Mouse (Mus musculus): Measurements from ENCODE around the gene Crisp2.

The Crisp2 gene

DNA sequence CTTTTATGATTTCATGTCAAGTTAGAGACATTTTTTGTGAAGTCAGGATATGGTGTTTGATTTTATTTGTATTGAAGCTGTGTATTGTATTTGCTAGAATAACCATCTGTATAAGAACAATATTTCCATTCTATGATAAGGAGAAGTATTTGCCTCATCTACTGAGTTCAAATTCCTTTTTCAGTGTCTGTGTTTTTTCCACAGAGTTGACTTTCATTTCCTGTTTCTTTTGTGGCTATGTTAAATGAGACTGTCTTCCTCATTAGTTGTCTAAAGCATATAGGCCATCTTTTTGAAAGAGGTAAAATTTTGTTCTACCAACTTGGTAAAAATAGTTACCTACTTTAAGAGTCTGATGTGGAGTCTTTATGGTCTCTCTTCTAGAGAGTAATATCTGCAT is 90.5 kb downstream of the Crisp2 start:
- no peak for DNase-seq (ENCODE audit: low spot score)

Measured in adipocyte (in vitro differentiated cells).